Mouse (Mus musculus) left cerebral cortex, postnatal 10 days (tissue): ENCODE measurements at regions not wholly inside any gene's neighbourhood (a gene's known extent, or its start where the extent isn't known, plus 50 kb on each side); places are given as distances from the start of the nearest gene placed in this dataset.

Experiments used
- DNase-seq, 2 experiments: peaks; one replicate each; pipeline ENCODE4 v3.0.0; 2021 to 2022; ENCODE audit warnings: low spot score in 2 of 2, mixed read lengths in 1 of 2; ENCODE audit errors: extremely low spot score in 1 of 2
- intact Hi-C: fragments of 180-260 bp; cut with DNase I; formaldehyde crosslinking; loops from one replicate; pipeline ENCODE4 v1.15.1; 2025

DNA sequence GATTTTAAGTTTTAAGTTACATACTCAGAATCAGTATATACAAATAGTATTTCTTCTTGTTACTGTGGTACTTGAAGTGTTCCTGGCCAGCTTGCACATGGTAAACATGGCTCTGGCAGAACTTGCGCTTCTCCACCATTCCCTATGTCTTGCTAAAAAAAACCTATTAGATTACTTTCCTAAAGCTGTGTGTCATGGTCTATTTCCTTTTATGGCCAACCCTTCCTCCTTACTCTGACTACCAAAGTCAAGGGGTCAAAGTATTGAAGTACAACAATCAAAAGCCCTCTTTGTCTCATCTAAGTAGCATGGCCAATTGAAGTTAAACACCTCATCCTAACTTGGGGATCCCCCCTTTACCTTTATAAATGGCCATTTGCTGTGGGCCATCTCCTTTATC lies 223.6 kb upstream of the 2610001J05Rik start:
- no peak for DNase-seq

DNA sequence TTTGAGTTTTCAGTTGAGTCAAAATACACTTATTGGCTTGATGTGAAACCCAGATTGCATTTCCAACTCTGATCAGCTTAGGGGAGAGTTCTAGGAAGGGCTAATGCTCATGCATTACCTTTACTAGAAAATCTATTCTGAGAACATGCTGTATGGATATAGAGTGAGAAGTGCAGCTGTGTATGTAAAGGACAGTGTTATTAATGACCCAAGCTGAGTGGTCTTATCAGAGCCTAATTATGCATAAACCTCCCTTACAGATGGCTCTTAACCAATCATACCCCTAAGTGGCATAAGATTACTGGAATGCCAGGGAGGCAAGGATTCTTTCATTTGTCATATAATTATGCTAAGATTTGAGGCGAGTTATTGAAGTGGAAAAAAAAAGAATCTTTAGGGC lies 210.6 kb upstream of the 2610001J05Rik start:
- intact Hi-C loops: no loop called here
- no peak for DNase-seq

More for the DNA sequence above, 223.6 kb upstream of the 2610001J05Rik start:
- intact Hi-C loops: no loop called here

DNA sequence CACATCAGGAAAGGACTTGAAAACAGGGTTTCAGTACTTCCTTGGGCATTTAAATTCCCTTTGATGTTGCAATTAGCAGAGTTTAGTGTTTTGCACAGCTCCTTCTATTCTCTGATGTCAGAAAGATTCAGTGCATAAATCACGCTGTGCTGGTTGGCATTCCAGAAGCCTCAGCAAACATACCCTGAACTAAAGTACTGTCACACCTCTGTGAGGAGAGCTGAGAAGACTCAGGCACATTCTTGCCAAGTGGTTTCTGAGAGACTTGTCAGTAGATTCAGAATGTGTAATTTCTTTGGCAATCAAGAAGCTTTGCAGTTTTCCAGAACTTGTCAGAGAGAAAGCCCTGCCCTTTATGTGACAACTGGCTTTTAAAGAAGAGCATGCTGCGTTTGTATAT lies 192.4 kb upstream of the 2610001J05Rik start:
- DNase-seq: peak in 1 of 2 experiments; percentile 9
- intact Hi-C loops: no loop called here

DNA sequence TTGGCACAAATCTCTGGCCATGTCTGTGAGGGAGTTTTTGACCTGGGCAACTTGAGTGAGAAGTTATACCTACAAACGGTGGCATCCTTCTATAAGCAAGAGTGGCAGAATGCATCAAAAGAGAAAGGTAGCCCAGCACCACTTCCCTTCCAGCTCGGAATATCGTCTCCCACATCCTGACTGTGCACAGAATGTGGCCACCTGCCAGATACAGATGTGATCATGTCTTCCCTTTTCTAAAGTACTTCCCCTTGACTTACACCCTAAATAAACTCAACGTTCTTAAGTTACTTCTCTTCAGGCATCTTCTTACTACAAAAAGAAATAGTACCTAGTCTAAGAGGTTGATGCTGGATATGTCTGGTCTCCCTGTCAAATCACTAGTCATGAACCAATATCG lies 175.2 kb upstream of the 2610001J05Rik start:
- intact Hi-C loops: no loop called here

DNA sequence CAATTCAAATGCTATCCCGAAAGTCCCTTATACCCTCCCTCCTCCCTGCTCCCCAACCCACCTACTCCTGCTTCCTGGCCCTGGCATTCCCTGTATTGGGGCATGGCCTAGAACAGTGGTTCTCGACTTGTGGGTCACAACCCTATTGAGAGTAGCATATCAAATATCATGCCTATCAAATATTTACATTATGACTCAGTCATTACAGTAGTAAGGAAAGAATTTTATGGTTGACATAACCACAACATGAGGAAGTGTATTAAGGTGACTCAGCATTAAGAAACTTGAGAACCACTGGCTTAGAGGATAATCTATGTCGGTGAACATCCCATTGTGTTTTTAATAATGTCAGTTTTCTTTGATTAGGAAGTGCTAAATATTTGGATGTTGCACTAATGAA lies 173.3 kb upstream of the 2610001J05Rik start:
- intact Hi-C loops: no loop called here
- DNase-seq: no peak

More for the DNA sequence above, 175.2 kb upstream of the 2610001J05Rik start:
- no peak for DNase-seq

DNA sequence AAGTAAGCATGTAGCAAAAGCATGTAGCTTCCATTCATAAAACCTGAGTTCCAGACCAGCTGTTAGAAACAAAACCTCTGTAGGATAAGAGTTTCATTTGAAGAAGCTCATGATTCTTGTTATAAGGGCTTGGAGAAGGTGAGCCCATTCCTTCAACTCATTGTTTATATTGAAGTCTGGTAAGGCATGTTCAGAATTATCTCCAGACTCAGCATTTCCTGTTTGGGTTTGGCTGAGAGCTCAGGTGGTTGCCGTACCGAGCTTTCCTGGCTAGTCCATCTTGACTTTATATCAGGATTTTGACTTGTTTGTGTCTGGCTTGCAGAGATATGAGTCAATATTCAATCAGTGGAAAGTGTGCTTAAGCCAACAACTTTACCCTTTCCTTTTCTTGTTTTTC lies 154.6 kb upstream of the 2610001J05Rik start:
- no peak for DNase-seq
- intact Hi-C loops: no loop called here

DNA sequence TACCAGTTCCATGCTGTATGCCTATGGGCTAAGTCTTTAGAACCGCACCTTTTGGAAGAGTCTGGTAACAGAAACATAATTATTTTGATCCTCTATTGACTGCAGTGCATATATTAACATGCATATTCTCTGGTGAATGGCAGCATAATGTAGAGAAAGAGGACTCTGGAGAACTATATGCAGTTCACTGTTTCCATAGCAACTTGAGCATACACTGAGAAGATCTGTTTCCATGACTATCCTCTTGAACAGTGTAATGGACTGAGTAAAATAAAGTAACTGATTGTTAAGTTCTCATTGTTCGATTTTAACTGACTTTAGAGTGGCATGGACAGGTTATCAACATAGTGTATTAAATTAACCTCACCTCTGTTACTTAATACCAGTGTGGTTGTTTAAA lies 147.6 kb upstream of the 2610001J05Rik start:
- intact Hi-C loops: no loop called here
- peak in 1 of 2 experiments; percentile 21 for DNase-seq

DNA sequence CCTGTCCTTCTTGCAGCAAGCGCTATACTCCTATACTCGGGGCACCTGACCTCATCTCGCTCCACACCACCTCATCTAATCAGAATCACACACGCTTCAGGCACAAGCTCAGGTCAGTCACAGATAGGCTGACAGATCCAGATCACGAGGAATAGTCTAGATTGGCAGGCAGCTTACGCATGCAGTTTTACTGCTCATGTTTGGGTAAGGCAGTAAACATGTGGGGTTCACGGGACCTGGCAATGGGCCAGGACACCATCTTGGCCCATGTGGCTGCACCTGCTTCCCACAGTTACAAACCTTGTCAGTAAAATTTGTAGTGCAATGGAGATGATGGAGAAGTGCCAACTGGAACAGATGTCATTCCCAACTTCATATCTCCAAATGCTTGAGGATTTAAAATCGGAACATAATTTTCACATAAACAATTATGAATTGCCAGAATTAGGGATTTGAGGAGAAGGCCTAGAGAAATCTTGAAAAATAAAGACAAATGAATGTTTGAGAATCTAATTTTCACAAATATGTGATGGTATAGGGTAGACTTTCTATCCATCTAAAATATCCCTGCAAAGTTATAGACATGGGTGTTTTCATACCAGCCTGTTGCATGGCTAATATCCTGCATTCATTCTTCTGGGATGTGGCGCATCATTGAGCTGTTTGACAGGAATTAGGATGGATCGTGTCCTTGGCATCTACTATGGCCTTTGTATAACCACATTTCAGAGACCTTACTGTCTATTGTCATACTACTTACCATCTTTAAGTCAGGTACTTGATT lies 111.5 kb upstream of the 2610001J05Rik start:
- intact Hi-C loops: no loop called here
- DNase-seq: peak; percentile 29 to 40

DNA sequence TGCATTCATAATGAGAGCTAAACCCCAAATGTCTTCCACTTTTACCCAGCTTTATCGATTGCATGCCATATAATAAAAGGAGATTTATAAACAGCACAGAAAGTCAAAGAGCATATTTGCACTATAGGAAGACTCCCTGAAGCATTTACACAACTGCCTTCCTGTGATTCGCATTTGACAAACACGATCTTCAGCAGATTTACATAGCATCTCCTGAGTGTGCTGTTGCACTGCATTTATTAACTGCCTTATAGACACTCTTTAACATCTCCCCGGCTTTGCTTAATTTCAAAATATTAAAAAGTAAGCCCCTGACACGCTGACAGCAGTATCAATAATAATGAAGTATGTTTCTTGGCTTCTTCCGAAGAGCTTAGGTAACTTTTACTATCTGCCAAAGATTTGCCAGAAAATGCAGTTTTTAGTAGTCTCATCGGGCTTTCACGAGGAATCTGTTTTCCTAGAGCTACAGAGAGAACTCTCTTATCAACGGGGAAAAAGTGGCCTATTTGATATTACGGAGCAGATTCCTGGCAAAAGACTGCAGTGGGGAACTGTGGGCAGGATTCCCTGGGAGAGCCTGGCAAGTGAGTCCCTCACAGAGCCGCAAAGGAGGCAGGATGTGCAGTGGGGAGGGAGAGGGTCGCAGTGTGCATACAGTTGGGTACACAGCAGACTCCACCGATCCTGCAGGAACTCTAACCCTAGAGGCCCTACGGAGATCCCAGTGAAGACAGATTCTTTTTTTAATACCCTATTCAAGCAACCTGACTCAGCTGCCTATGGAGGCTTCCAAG lies 103.6 kb upstream of the 2610001J05Rik start:
- intact Hi-C loops: no loop called here
- DNase-seq: no peak

DNA sequence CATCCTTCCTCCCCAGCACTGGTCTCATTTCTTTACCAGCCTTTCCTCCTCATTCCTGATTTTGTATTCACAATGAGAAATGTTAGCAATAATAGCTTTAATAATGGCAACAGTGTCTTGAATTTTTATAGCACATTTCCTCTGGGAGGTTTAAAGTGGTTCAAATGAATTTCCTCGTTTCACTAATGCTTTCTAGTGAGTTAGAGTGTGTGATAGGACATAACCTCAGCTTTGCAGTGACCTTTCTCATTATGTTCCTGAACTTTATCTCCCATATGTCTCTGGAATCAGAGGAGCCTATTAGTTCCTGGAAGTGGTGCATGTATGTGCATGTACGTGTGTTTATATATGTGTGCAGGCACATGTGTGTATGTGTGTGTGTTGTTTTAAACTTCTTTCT lies 93.2 kb upstream of the 2610001J05Rik start:
- no peak for DNase-seq
- intact Hi-C loops: no loop called here

DNA sequence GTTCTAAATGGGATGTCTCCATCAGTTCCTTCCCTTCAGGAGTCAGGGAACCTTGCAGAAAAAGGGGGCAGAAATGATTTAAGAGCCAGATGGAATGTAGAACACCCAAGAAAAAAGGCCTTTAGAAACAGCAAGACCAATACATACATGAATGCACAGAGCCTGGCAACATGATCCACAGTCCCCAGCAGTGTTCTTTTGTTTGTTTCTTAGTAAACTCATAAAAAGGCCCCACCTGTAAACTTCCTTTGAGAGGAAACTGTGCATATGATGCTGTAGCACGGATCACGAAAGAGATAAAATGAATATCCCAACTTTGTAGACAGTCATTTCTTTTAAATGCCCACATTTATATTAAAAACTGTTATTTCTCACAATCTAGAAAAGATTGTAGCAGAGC lies 92.7 kb upstream of the 2610001J05Rik start:
- intact Hi-C loops: no loop called here
- no peak for DNase-seq

DNA sequence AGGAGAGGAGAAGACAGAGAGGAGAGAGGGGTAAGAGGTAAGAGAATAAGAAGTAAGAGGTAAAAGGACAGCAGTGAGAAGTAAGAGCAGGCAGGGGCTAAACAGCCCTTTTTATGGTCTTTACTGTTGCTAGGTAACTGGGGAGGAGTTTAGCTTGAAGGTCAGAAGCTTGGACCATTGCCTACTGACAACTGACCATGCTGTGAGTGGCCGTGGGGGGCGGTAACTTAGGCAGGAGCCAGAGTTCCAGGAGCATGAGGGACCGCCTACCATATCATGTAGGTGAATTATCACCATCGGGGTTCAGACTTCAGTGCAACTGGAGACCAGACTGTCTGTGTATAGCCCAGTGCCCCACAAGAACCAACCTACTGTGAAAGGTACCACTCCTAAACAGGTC lies 78.3 kb upstream of the 2610001J05Rik start:
- no peak for DNase-seq
- intact Hi-C loops: no loop called here

DNA sequence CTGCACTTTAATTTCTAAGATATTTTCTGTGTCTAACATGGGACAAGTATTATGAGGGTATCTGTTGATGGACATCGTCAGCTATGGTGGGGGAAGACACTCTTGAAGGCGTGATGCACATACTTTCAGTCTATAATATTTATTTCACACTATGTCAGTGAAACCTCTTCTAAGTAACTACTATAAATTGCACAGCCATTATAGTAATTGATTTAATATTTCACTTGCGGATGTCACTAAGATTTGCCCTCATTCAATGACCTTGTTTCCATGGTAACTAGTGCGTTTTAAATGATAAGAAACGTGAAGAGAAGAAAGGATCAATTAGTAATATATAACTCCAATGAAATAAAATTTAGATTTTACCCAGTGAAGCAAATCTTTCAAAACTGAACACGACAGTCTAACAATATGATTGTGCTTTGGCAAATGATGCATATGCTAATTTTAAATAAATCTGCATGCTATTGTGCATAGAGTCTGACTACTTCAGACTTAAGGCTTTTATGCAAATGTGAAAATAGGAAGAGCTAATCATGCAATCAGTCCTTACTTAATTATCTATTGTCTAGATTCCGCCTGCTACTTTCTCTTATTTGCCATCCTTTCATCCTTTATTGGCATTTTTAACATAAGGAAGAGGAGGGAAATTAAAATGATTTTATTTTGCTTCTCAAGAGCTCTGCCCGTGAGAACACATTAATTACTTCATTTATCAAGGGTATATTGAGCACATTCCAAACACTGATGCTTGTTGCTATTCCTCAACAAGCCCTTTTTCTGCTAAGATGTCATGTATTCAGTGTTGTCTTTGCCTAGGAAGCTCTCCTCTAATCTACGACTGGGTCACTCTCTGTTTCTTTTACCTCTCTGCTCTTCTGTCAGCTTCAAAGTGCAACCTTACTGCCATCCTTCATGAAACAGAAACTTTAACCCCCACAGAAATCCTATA lies 49.8 kb upstream of the 2610001J05Rik start:
- no peak for DNase-seq

More for the DNA sequence above, 49.8 kb upstream of the 2610001J05Rik start:
- intact Hi-C loops: no loop called here
